Mouse (Mus musculus) lung, postnatal 0 days (tissue): ENCODE results near the gene 4930404N11Rik. TPM values are rescaled to one million over a fixed set of nuclear protein-coding genes. Genes with fewer than 3 reads are reported as not detected.

Experiments used
- ATAC-seq: fragments of 200-750 bp; cut with Nextera tagmentation; 2 replicates; pipeline ENCODE4 v1.8.0; 2017; ENCODE audit warnings: moderate library complexity
- DNase-seq: peaks from one replicate; pipeline ENCODE4 v3.0.0-alpha.2; 2016; ENCODE audit warnings: low spot score
- H3K27ac ChIP-seq: fragments of 300-500 bp; sonication (generic); 2 replicates; pipeline ENCODE4 v1.5.1; 2014; ENCODE audit warnings: antibody characterized with exemption, mild to moderate bottlenecking, low read length, mixed read lengths
- H3K27me3 ChIP-seq: fragments of 300-500 bp; sonication (generic); replicated peaks from 2 replicates; pipeline ENCODE4 v1.6.1; 2014; ENCODE audit warnings: low read length, mixed read lengths; ENCODE audit not compliant: insufficient read depth
- H3K36me3 ChIP-seq: fragments of 300-500 bp; sonication (generic); 2 replicates; pipeline ENCODE4 v1.6.1; 2014; ENCODE audit warnings: low read length, mixed read lengths; ENCODE audit not compliant: insufficient read depth
- H3K4me1 ChIP-seq: fragments of 300-500 bp; sonication (generic); 2 replicates; pipeline ENCODE4 v1.6.1; 2014; ENCODE audit warnings: antibody characterized with exemption, low read depth, low read length, mixed read lengths; ENCODE audit not compliant: insufficient read depth
- H3K4me2 ChIP-seq: fragments of 300-500 bp; sonication (generic); replicated peaks from 2 replicates; pipeline ENCODE4 v1.6.1; 2014; ENCODE audit warnings: low read depth, mild to moderate bottlenecking, low read length, moderate library complexity, mixed read lengths
- H3K4me3 ChIP-seq: fragments of 300-500 bp; sonication (generic); 2 replicates; pipeline ENCODE4 v1.5.1; 2014; ENCODE audit warnings: low read depth, low read length
- H3K9ac ChIP-seq: fragments of 300-500 bp; sonication (generic); replicated peaks from 2 replicates; pipeline ENCODE4 v1.6.1; 2014; ENCODE audit warnings: low read depth, mild to moderate bottlenecking
- H3K9me3 ChIP-seq: fragments of 300-500 bp; sonication (generic); 2 replicates; pipeline ENCODE4 v1.6.1; 2016; ENCODE audit warnings: low read length, mixed read lengths
- CTCF ChIP-seq: IDR thresholded peaks from 2 replicates; pipeline ENCODE4 v1.5.1; 2016; ENCODE audit warnings: antibody characterized with exemption, mild to moderate bottlenecking
- EP300 ChIP-seq: IDR thresholded peaks from 2 replicates; pipeline ENCODE4 v1.6.1; 2016; ENCODE audit warnings: antibody characterized with exemption, mild to moderate bottlenecking, control low read depth
- WGBS: fragments of 180-500 bp; shearing (Covaris S2); extraction: QIAGEN DNeasy Blood & Tissue Kit; methylation state at CpG from one replicate; pipeline ENCODE4 v1.1.7; 2014; 5-methylcytosine and 5-hydroxymethylcytosine counted together
- polyA plus RNA-seq: library from polyadenylated mRNA; unstranded; fragments of >200 nt; fragmentation: Nextera tagmentation; extraction: Ambion mirVana; gene quantifications from 2 replicates; pipeline ENCODE4 v1.2.1, GENCODE M21; 2015

Gene 4930404N11Rik
- polyA plus RNA-seq, 1 experiment from 2014 or later = 5.4 TPM

DNA sequence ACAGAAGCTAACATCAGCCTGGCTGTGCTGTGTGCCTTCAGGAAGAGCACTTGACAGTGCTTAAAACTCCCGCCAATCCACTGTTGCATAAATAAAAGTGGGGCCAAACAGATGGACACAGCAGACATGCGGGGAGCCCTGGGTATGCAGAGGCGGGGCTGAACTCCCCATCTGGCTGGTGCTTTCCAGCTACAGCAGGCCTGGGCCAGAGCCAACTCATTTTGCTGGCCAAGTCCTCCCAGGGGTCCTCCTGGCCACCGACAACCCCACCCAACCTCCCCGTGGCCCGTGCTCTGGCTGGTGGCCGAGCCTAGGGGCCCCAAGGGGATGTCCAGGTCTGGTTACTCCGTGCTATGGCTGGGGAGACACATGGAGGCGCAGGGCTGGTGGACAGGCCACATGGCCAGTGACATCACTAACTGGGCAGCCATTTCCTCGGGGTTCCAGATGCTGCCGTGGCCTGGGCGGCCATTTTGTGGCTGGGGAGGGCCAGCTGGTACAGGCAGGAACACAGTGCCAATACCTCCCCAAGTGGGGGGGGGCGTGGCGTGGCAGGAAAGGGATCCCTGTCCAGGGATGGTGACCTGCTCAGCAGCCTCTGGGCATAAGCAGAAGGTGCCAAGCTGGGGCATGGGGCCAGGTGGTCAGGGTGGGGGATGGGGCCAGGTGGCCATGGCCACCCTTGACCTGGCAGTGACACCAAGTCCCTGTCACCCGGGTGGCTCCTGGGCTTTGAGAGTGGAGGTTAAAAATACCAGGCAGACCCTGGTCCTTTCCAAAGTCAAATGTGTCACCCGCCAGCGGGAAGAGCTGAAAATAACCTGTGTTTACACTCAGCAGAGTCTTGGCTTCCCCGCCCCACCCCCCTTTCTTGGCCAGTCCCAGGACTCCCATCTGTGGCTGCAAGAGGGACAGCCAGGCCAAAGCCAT, 46.1 kb upstream of the 4930404N11Rik start:
- Histone ChIP-seq H3K36me3 (no peaks in the 10 kb centered on the region), H3K4me2 (peak overlapping the region; percentile 33), H3K9ac (no peak overlapping the region), H3K4me3 (no peak overlapping the region), H3K4me1 (peaks cover 66% of the 10 kb centered on the region), H3K9me3 (no peaks in the 10 kb centered on the region), H3K27ac (peak overlapping the region; percentile 89), H3K27me3 (no peaks in the 10 kb centered on the region)
- TF ChIP-seq EP300 (0 out of 2 replicates have a peak, but pooled peaks have one; percentile 6), CTCF (no peak)
- peak; percentile 11 for ATAC-seq
- WGBS = 23% methylated on average over 16 of the region's 18 CpGs
- peak; percentile 76 for DNase-seq

GRCm38 (mm10) chr10:81410981-81411380, 45.4 kb upstream of the 4930404N11Rik start:
- whole genome bisulfite sequencing = 44% methylated on average over 9 of the region's 9 CpGs
- Histone ChIP-seq H3K4me2 (no peak overlapping the region), H3K27ac (peak overlapping the region; percentile 89), H3K36me3 (no peaks in the 10 kb centered on the region), H3K4me1 (peaks cover 63% of the 10 kb centered on the region), H3K27me3 (no peaks in the 10 kb centered on the region), H3K9ac (no peak overlapping the region), H3K4me3 (no peak overlapping the region), H3K9me3 (no peaks in the 10 kb centered on the region)
- ATAC-seq = no peak
- DNase-seq = peak; percentile 24
- no peak for TF ChIP-seq EP300
- TF ChIP-seq CTCF = no peak

- ATAC-seq = no peak
- H3K4me3 ChIP-seq = no peak overlapping the region
Observed at GRCm38 (mm10) chr10:81410350-81410749, 44.7 kb upstream of the 4930404N11Rik start.

DNA sequence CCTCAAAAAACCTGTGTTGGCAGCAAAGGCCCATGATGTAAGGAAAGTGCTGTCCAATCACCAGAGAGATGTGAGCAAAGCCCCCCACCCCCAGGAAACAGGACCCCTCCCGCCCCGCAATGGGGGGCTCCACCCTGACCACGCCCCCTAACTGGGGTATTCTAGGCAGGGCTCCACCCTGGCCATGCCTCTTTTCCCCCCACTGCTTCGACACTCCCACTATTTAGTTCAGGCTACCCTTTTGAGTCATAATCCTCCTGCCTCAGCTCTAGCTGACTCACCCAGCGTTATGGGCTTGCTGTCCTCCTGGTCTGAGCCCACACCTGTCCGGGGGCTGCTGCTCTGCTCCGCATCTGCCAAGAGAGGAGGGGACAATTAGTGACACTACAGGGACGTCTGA, 43.7 kb upstream of the 4930404N11Rik start:
- TF ChIP-seq CTCF (no peak), EP300 (no peak)
- H3K9ac ChIP-seq = no peak overlapping the region
- H3K4me2 ChIP-seq = peak overlapping the region; percentile 22; the same call in 1 of the 2 replicates
- peaks cover 49% of the 10 kb centered on the region for H3K4me1 ChIP-seq
- peak; percentile 4; the same call in 1 of the 2 replicates for ATAC-seq
- no peak for DNase-seq
- no peak overlapping the region for H3K4me3 ChIP-seq
- peaks cover 5% of the 10 kb centered on the region; the same call in 1 of the 2 replicates for H3K36me3 ChIP-seq
- peak overlapping the region; percentile 81 for H3K27ac ChIP-seq
- H3K9me3 ChIP-seq = no peaks in the 10 kb centered on the region
- no peaks in the 10 kb centered on the region for H3K27me3 ChIP-seq
- 33% methylated on average over 7 of the region's 8 CpGs for WGBS

More at GRCm38 (mm10) chr10:81410350-81410749, 44.7 kb upstream of the 4930404N11Rik start:
- WGBS = 36% methylated on average over 4 of the region's 4 CpGs
- H3K27ac ChIP-seq = peak overlapping the region; percentile 81; the same call in 1 of the 2 replicates
- H3K4me2 ChIP-seq = peak overlapping the region; percentile 22; the same call in 1 of the 2 replicates
- no peaks in the 10 kb centered on the region for H3K36me3 ChIP-seq
- DNase-seq = peak; percentile 20
- TF ChIP-seq CTCF = no peak
- TF ChIP-seq EP300 = no peak
- no peaks in the 10 kb centered on the region for H3K9me3 ChIP-seq
- H3K9ac ChIP-seq = no peak overlapping the region
- H3K27me3 ChIP-seq = no peaks in the 10 kb centered on the region
- H3K4me1 ChIP-seq = peaks cover 60% of the 10 kb centered on the region

DNA sequence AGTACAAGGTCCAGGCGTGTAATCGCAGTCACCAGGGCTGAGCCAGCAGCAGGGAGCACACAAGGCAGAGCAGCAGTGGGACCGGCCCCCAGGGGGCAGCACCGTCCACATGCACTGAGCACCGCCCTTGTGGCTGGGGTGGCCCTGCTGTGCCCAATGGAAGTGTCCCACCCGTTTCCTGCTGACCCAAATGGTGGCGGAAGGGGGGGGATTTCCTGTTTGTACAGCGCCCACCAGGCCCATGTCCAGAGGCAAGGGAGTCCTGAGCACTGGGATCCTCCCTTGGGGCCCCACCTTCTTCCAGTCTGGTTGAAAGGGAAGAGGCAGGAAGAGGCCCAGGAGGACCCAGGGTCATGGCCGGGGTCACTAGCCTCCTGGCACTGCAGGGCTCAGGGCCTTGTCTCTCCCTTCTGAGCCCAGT, 43.3 kb upstream of the 4930404N11Rik start:
- 20% methylated on average over 9 of the region's 9 CpGs for WGBS
- TF ChIP-seq EP300 (peak; percentile 96), CTCF (peak; percentile 99)
- peak; percentile 73 for ATAC-seq
- DNase-seq = peak; percentile 92
- no peaks in the 10 kb centered on the region for H3K9me3 ChIP-seq
- H3K4me3 ChIP-seq = no peak overlapping the region
- H3K4me2 ChIP-seq = peak overlapping the region; percentile 22; the same call in 1 of the 2 replicates
- no peak overlapping the region for H3K9ac ChIP-seq
- peak overlapping the region; percentile 81 for H3K27ac ChIP-seq
- H3K27me3 ChIP-seq = no peaks in the 10 kb centered on the region
- peaks cover 45% of the 10 kb centered on the region for H3K4me1 ChIP-seq
- peaks cover 10% of the 10 kb centered on the region; the same call in 1 of the 2 replicates for H3K36me3 ChIP-seq

DNA sequence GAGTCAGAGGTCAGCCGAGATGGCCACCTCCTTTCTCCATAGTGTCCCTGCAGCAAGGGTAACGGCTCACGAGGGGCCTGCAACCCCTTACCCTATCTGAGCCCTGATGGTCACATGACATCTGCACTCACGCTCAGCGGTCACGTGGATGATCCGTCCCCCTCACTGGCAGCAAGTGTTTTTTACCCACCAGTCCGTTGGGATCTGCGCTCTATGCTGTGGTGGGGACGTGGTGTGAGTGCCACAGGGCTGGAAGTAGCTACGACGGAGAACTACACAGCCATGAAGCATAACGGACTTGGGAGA, 42.8 kb upstream of the 4930404N11Rik start:
- DNase-seq = peak; percentile 7
- Histone ChIP-seq H3K4me2 (no peak overlapping the region), H3K27ac (peak overlapping the region; percentile 57), H3K4me3 (no peak overlapping the region), H3K4me1 (peaks cover 40% of the 10 kb centered on the region), H3K36me3 (peaks cover 11% of the 10 kb centered on the region; the same call in 1 of the 2 replicates), H3K9me3 (no peaks in the 10 kb centered on the region), H3K27me3 (no peaks in the 10 kb centered on the region), H3K9ac (no peak overlapping the region)
- WGBS = 62% methylated on average over 13 of the region's 13 CpGs
- TF ChIP-seq EP300 (no peak), CTCF (no peak)
- ATAC-seq = no peak
